Mouse (Mus musculus): ENCODE data around the gene Retnlg. TPM values are rescaled to one million over a fixed set of nuclear protein-coding genes. Genes with fewer than 3 reads are reported as not detected.

Retnlg gene
- 4.2 and 4.4 TPM in 2 replicates for polyA plus RNA-seq (2012; rRNA removed)

DNA sequence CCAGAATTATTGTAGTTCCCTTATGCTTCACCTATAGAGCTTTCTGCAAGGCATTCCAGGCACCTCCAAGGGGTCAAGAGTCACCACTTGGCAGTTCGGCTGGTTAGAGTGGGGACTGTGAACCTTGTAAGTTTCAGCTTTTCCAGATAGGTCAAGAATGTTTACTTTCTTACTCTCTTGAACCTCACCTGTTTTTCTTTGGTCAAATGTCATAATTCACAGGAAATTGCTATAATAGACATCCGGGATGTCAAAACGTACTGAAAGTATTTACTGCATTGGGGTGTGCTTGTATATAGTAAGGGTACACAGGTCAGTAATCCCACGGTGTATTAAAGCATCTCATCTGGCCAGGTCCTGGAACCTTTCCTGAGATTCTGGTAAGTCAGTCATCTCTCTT is at the start of gene Retnlg:
Gene Retnlg, plus strand, starts transcription at position 301 of the 400 bp plus-strand sequence.

GRCm38 (mm10) chr16:48842266-48842665 is 30.2 kb upstream of the Retnlg start, which contains the start of gene Retnla:
TSS of gene Retnla (plus strand) at chr16:48842551.

Other genes with a start within 250 kb of the Retnlg start
- gene Trat1, start 100.6 kb upstream of the Retnlg start, polyA plus RNA-seq (2012; rRNA removed), result 0.02 TPM in 1 of 2 replicates, not detected in the other
- gene Retnlb, start 55.8 kb upstream of the Retnlg start, polyA plus RNA-seq (2012; rRNA removed), result not detected in 2 replicates
- gene Retnla, start 30.1 kb upstream of the Retnlg start, polyA plus RNA-seq (2012; rRNA removed), result 17.7 and 26.1 TPM in 2 replicates
- gene Dzip3, start 121.5 kb downstream of the Retnlg start, polyA plus RNA-seq (2012; rRNA removed), result 3.9 and 4.4 TPM in 2 replicates
- gene Cip2a, start 121.6 kb downstream of the Retnlg start, polyA plus RNA-seq (2012; rRNA removed), result 2.0 and 2.7 TPM in 2 replicates
- gene Myh15, start 184.9 kb downstream of the Retnlg start, polyA plus RNA-seq (2012; rRNA removed), result not detected in 2 replicates